Mouse (Mus musculus) lung, postnatal 0 days (tissue): ENCODE results near the gene Adgrl2. TPM values are rescaled to one million over a fixed set of nuclear protein-coding genes. Genes with fewer than 3 reads are reported as not detected.

Experiments
- ATAC-seq: fragments of 200-750 bp; cut with Nextera tagmentation; 2 replicates; pipeline ENCODE4 v1.8.0; 2017; ENCODE audit warnings: moderate library complexity
- DNase-seq: peaks from one replicate; pipeline ENCODE4 v3.0.0-alpha.2; 2016; ENCODE audit warnings: low spot score
- H3K27ac ChIP-seq: fragments of 300-500 bp; sonication (generic); 2 replicates; pipeline ENCODE4 v1.5.1; 2014; ENCODE audit warnings: antibody characterized with exemption, mild to moderate bottlenecking, low read length, mixed read lengths
- H3K27me3 ChIP-seq: fragments of 300-500 bp; sonication (generic); replicated peaks from 2 replicates; pipeline ENCODE4 v1.6.1; 2014; ENCODE audit warnings: low read length, mixed read lengths; ENCODE audit not compliant: insufficient read depth
- H3K36me3 ChIP-seq: fragments of 300-500 bp; sonication (generic); 2 replicates; pipeline ENCODE4 v1.6.1; 2014; ENCODE audit warnings: low read length, mixed read lengths; ENCODE audit not compliant: insufficient read depth
- H3K4me1 ChIP-seq: fragments of 300-500 bp; sonication (generic); 2 replicates; pipeline ENCODE4 v1.6.1; 2014; ENCODE audit warnings: antibody characterized with exemption, low read depth, low read length, mixed read lengths; ENCODE audit not compliant: insufficient read depth
- H3K4me2 ChIP-seq: fragments of 300-500 bp; sonication (generic); replicated peaks from 2 replicates; pipeline ENCODE4 v1.6.1; 2014; ENCODE audit warnings: low read depth, mild to moderate bottlenecking, low read length, moderate library complexity, mixed read lengths
- H3K4me3 ChIP-seq: fragments of 300-500 bp; sonication (generic); 2 replicates; pipeline ENCODE4 v1.5.1; 2014; ENCODE audit warnings: low read depth, low read length
- H3K9ac ChIP-seq: fragments of 300-500 bp; sonication (generic); replicated peaks from 2 replicates; pipeline ENCODE4 v1.6.1; 2014; ENCODE audit warnings: low read depth, mild to moderate bottlenecking
- H3K9me3 ChIP-seq: fragments of 300-500 bp; sonication (generic); 2 replicates; pipeline ENCODE4 v1.6.1; 2016; ENCODE audit warnings: low read length, mixed read lengths
- CTCF ChIP-seq: IDR thresholded peaks from 2 replicates; pipeline ENCODE4 v1.5.1; 2016; ENCODE audit warnings: antibody characterized with exemption, mild to moderate bottlenecking
- EP300 ChIP-seq: IDR thresholded peaks from 2 replicates; pipeline ENCODE4 v1.6.1; 2016; ENCODE audit warnings: antibody characterized with exemption, mild to moderate bottlenecking, control low read depth
- WGBS: fragments of 180-500 bp; shearing (Covaris S2); extraction: QIAGEN DNeasy Blood & Tissue Kit; methylation state at CpG from one replicate; pipeline ENCODE4 v1.1.7; 2014; 5-methylcytosine and 5-hydroxymethylcytosine counted together
- polyA plus RNA-seq: library from polyadenylated mRNA; unstranded; fragments of >200 nt; fragmentation: Nextera tagmentation; extraction: Ambion mirVana; gene quantifications from 2 replicates; pipeline ENCODE4 v1.2.1, GENCODE M21; 2015

Gene Adgrl2
- polyA plus RNA-seq, 1 experiment from 2014 or later = 46.3 TPM

DNA sequence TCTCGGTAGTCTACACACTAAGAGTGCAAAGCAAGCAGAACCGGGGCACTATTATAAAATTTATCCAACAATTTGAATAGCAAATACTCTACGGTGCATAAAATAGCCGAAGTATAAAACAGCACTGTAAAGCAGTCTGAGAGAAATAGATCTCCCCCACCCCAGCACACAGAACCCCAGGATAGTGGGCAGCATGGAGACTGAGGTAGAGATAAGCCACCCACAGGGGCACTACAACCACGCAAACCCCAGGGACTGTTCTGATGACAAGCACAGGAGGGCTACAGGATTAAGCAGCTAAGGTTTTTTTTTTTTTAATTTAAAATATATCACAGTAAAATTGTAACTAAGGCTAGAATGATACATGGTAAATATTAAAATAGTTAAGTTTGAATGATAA, 123.7 kb downstream of the Adgrl2 start:
- ATAC-seq (no peak), DNase-seq (no peak)
- Histone ChIP-seq H3K4me3 (no peak overlapping the region), H3K9me3 (no peaks in the 10 kb centered on the region), H3K27me3 (no peaks in the 10 kb centered on the region), H3K36me3 (no peaks in the 10 kb centered on the region), H3K27ac (no peak overlapping the region), H3K4me1 (no peaks in the 10 kb centered on the region), H3K4me2 (no peak overlapping the region), H3K9ac (no peak overlapping the region)
- no peak for TF ChIP-seq CTCF
- WGBS = 84% methylated on average over 5 of the region's 5 CpGs

DNA sequence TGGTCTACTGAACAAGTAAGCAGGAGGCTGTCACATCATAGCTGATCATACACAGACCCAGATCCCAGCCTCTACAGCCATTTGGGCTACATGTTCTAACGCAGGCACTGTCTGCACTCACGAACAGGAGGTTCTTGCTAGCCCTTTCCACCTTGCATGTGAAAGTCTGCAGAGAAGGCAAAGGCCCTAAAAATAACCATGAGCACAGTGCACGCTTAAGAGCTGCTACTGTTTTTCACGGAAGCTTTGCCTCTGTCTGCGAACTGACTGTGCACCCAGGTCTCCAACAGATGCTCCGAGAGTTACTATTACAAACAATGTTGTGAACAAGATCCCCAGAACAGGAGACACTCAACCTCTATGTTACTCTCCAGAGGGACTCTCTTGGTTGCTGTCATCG, 124.3 kb downstream of the Adgrl2 start:
- Histone ChIP-seq H3K36me3 (no peaks in the 10 kb centered on the region), H3K4me3 (no peak overlapping the region), H3K4me2 (no peak overlapping the region), H3K9me3 (no peaks in the 10 kb centered on the region), H3K9ac (no peak overlapping the region), H3K27ac (no peak overlapping the region), H3K27me3 (no peaks in the 10 kb centered on the region), H3K4me1 (no peaks in the 10 kb centered on the region)
- TF ChIP-seq CTCF = no peak
- TF ChIP-seq EP300 = no peak
- 90% methylated on average over 7 of the region's 7 CpGs for WGBS
- DNase-seq (no peak), ATAC-seq (no peak)

GRCm38 (mm10) chr3:148865234-148865633, 125.1 kb downstream of the Adgrl2 start:
- Histone ChIP-seq H3K4me3 (no peak overlapping the region), H3K27ac (no peak overlapping the region), H3K27me3 (no peaks in the 10 kb centered on the region), H3K9me3 (no peaks in the 10 kb centered on the region), H3K9ac (no peak overlapping the region), H3K4me1 (no peaks in the 10 kb centered on the region), H3K4me2 (no peak overlapping the region), H3K36me3 (no peaks in the 10 kb centered on the region)
- TF ChIP-seq CTCF = no peak
- no peak for TF ChIP-seq EP300
- DNase-seq = no peak
- no peak for ATAC-seq
- WGBS = 69% methylated on average over 7 of the region's 7 CpGs

DNA sequence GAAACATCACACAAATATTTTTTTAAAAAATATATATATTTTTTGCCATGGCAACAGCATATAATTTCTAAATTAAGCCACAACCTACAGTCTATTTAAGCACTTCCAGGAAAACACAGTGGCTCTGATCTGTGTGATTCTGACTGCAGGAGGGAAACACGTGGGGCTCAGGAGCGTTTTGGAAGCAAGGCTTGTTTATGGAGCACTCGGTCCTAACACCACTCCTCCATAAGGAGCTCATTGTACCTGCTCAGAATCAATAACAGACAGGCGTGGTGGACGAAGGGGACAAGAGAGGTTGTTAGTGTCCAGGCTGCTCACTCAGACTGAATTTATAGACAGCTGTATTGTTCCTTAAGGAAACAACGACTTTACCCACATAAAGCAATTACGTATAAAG, 128.5 kb downstream of the Adgrl2 start:
- TF ChIP-seq EP300 (no peak), CTCF (no peak)
- Histone ChIP-seq H3K9me3 (no peaks in the 10 kb centered on the region), H3K27me3 (no peaks in the 10 kb centered on the region), H3K9ac (no peak overlapping the region), H3K27ac (no peak overlapping the region), H3K4me1 (no peaks in the 10 kb centered on the region), H3K4me2 (no peak overlapping the region), H3K4me3 (no peak overlapping the region), H3K36me3 (peaks cover 4% of the 10 kb centered on the region; the same call in 1 of the 2 replicates)
- WGBS = 66% methylated on average over 7 of the region's 7 CpGs
- ATAC-seq (no peak), DNase-seq (no peak)

DNA sequence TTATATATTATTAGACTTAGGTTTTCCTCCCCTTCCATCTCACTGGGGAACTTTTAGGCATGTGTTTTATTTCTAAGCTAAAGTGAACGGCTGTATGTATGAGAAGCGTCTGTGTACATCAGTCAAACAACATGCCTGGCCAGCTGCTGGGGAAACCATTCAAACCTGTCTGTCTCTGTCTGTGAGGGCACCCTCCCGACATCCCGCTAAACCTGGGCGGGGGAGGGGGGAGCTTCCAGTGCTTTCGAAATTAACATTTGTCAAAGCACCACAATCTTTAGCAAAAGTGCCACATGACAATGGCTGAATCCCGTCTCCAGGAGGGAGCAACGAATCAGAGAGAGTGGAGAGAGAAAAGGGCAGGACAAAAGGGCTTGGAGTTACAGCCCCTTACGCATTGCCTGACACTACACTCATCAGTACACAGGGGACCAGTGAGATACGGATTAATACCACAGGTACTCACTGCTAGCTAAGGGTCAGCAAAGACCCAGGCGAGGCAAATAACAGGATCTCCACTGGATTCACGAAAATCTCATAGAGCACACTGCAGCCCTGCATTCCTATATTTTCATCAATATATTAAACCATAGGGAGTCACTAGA, 135.9 kb downstream of the Adgrl2 start:
- DNase-seq (no peak), ATAC-seq (no peak)
- TF ChIP-seq EP300 = no peak
- no peak for TF ChIP-seq CTCF
- no peak overlapping the region for H3K27ac ChIP-seq
- H3K27me3 ChIP-seq = no peaks in the 10 kb centered on the region
- 43% methylated on average over 12 of the region's 12 CpGs for WGBS
- no peak overlapping the region for H3K4me2 ChIP-seq
- H3K4me3 ChIP-seq = no peak overlapping the region
- no peaks in the 10 kb centered on the region for H3K9me3 ChIP-seq
- peaks cover 14% of the 10 kb centered on the region for H3K36me3 ChIP-seq
- no peak overlapping the region for H3K9ac ChIP-seq
- no peaks in the 10 kb centered on the region for H3K4me1 ChIP-seq

DNA sequence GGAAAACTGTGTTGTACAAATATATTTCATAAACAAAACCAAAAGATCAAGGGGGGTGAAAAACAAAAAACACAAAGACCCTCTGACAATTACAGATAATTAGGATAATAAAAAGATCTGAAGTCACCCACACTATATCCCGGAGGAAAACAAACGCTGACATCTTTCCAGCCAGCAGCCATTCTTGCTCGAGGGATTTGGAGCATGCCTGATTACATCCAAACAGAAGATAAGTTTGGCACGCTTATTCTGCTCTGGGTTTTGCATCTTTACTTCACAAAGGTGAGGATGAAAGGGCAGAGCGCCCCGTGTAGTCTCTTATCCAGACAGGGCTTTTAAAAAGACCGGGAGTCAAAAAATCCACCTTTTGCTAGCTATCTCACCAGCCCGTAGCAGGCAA, 137.0 kb downstream of the Adgrl2 start:
- Histone ChIP-seq H3K9me3 (no peaks in the 10 kb centered on the region), H3K9ac (no peak overlapping the region), H3K27me3 (no peaks in the 10 kb centered on the region), H3K36me3 (peaks cover 11% of the 10 kb centered on the region), H3K27ac (no peak overlapping the region), H3K4me3 (no peak overlapping the region), H3K4me1 (no peaks in the 10 kb centered on the region), H3K4me2 (no peak overlapping the region)
- no peak for DNase-seq
- WGBS = 52% methylated on average over 8 of the region's 8 CpGs
- TF ChIP-seq EP300 (no peak), CTCF (no peak)
- no peak for ATAC-seq

GRCm38 (mm10) chr3:148852556-148852955, 137.8 kb downstream of the Adgrl2 start:
- no peak overlapping the region for H3K9ac ChIP-seq
- TF ChIP-seq CTCF = no peak
- TF ChIP-seq EP300 = no peak
- H3K27me3 ChIP-seq = no peaks in the 10 kb centered on the region
- no peaks in the 10 kb centered on the region for H3K4me1 ChIP-seq
- H3K27ac ChIP-seq = no peak overlapping the region
- no peaks in the 10 kb centered on the region for H3K9me3 ChIP-seq
- no peak overlapping the region for H3K4me3 ChIP-seq
- H3K36me3 ChIP-seq = peaks cover 11% of the 10 kb centered on the region
- no peak overlapping the region for H3K4me2 ChIP-seq
- WGBS = 81% methylated on average over 12 of the region's 12 CpGs
- DNase-seq = no peak
- ATAC-seq = no peak
